Mouse (Mus musculus): ENCODE data around the gene Tbc1d9b. TPM values are rescaled to one million over a fixed set of nuclear protein-coding genes. Genes with fewer than 3 reads are reported as not detected.
A peak's percentile ranks its signal among the peaks of the same experiment; 100 is the strongest.

Tbc1d9b gene
- polyA plus RNA-seq, 1 experiment from 2014 or later: 9.1 TPM

DNA sequence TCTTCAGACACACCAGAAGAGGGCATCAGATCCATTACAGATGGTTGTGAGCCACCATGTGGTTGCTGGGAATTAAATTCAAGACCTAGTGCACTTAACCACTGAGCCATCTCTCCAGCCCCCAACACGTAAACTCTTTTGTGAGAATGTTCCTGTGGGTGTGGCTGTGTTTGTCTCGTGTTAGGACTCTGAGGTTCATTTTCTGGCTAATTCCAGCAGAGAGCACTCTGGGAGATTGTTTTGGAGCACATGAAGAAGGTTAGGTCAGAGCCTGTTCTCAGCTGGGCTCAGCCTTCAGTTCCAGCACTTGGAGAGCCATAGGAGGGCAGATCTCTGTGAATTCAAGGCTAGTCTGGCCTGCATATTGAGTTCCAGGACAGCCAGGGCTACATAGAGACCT, 88.6 kb downstream of the Tbc1d9b start:
- ATAC-seq: no peak
- WGBS (ENCODE audit: insufficient replicate concordance): 55% methylated on average over 2 of the region's 2 CpGs

More for the DNA sequence above, 88.6 kb downstream of the Tbc1d9b start:
- H3K4me3 ChIP-seq (ENCODE audit: low read depth, low read length): no peak overlapping the region
- H3K4me1 ChIP-seq (ENCODE audit: insufficient read depth): peaks cover 27% of the 10 kb centered on the region
- H3K27me3 ChIP-seq (ENCODE audit: insufficient read depth, low read length): no peaks in the 10 kb centered on the region
- H3K36me3 ChIP-seq (replicated peaks; ENCODE audit: insufficient read depth, low read length): no peaks in the 10 kb centered on the region
- no peak overlapping the region for H3K27ac ChIP-seq (ENCODE audit: low read depth)
- H3K9me3 ChIP-seq (ENCODE audit: low read length): no peaks in the 10 kb centered on the region
- no peak for DNase-seq
- no peak overlapping the region for H3K4me2 ChIP-seq (ENCODE audit: low read depth, low read length)
- no peak for TF ChIP-seq EP300 (IDR thresholded peaks at IDR 0.05; ENCODE audit: low read depth)
- peak; percentile 22; the same call in 1 of the 2 replicates for TF ChIP-seq CTCF (IDR thresholded peaks at IDR 0.05; ENCODE audit: low read depth)
- no peak overlapping the region for H3K9ac ChIP-seq (replicated peaks)

Other genes with a start within 250 kb of the Tbc1d9b start
- not detected in 2 replicates for gene Rasgef1c, start 229.6 kb upstream of the Tbc1d9b start, polyA plus RNA-seq (2015; fragmentation: Nextera tagmentation; extraction: Ambion mirVana)
- 75.0 and 82.0 TPM in 2 replicates for gene Rnf130, start 106.0 kb upstream of the Tbc1d9b start, polyA plus RNA-seq (2015; fragmentation: Nextera tagmentation; extraction: Ambion mirVana)
- 5.0 and 5.1 TPM in 2 replicates for gene Mrnip, start 43.0 kb downstream of the Tbc1d9b start, polyA plus RNA-seq (2015; fragmentation: Nextera tagmentation; extraction: Ambion mirVana)
- gene Sqstm1, start 79.4 kb downstream of the Tbc1d9b start, polyA plus RNA-seq (2015; fragmentation: Nextera tagmentation; extraction: Ambion mirVana): 154 and 172 TPM in 2 replicates
- gene Mgat4b, start 79.5 kb downstream of the Tbc1d9b start, polyA plus RNA-seq (2015; fragmentation: Nextera tagmentation; extraction: Ambion mirVana): 17.2 and 18.6 TPM in 2 replicates
- gene Ltc4s, start 107.2 kb downstream of the Tbc1d9b start, polyA plus RNA-seq (2015; fragmentation: Nextera tagmentation; extraction: Ambion mirVana): 0.68 and 0.89 TPM in 2 replicates
- 1.6 TPM in 2 replicates for gene Maml1, start 160.9 kb downstream of the Tbc1d9b start, polyA plus RNA-seq (2015; fragmentation: Nextera tagmentation; extraction: Ambion mirVana)
- 125 and 130 TPM in 2 replicates for gene Canx, start 194.3 kb downstream of the Tbc1d9b start, polyA plus RNA-seq (2015; fragmentation: Nextera tagmentation; extraction: Ambion mirVana)
- gene Cby3, start 223.1 kb downstream of the Tbc1d9b start, polyA plus RNA-seq (2015; fragmentation: Nextera tagmentation; extraction: Ambion mirVana): 0.21 TPM in 1 of 2 replicates, not detected in the other
- 70.1 and 71.1 TPM in 2 replicates for gene Hnrnph1, start 245.6 kb downstream of the Tbc1d9b start, polyA plus RNA-seq (2015; fragmentation: Nextera tagmentation; extraction: Ambion mirVana)

All from liver, postnatal 0 days (tissue).